Mouse (Mus musculus): ENCODE measurements around the gene Pstpip1.

Pstpip1 gene

GRCm38 (mm10) chr9:56104921-56105320 is 15.2 kb downstream of the Pstpip1 start:
- peak; percentile 49 for DNase-seq (ENCODE audit: extremely low read depth, insufficient read length, low spot score)

DNA sequence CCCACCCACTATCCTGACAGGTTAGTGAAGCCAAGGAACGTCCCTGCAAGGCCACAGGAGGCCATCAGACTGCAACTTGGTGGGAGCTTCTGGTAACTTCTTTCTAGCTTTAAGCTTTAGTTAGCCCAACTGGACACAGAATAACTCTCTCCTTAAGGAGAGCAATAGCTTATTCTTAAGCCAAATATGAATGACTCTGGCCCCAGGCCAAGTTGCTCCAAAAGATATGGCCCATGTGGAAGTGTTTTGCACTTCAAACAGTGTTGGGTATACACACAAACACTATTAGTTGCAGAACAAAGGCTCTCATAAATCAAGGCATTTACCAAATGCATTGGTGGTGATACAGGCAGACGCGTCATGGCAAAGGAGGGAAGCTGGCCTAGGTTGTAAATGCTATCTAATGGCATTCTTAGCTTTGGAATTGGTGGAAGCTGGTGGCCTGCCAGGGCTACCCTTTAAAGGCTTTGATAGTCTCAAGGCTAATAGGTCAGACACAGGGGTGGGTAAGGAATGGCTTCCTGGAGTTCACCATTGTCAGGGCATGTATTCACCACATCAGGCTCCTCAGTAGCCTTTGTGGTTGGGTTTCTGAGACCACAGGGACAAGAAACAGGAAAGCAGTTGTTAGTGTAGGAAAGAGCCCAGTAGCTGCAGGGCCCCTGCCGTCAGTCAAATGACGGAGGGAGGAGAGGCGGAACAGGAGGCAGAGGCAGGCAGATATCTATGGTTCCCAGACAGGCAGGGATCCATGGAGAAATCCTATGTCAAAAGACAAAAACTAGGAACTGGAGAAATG is 16.7 kb downstream of the Pstpip1 start:
- peak; percentile 47 for DNase-seq (ENCODE audit: extremely low read depth, insufficient read length, low spot score)

- peak; percentile 77 for DNase-seq (ENCODE audit: extremely low read depth, insufficient read length, low spot score)
These were observed 17.8 kb downstream of the Pstpip1 start for GRCm38 (mm10) chr9:56107527-56107926.

DNA sequence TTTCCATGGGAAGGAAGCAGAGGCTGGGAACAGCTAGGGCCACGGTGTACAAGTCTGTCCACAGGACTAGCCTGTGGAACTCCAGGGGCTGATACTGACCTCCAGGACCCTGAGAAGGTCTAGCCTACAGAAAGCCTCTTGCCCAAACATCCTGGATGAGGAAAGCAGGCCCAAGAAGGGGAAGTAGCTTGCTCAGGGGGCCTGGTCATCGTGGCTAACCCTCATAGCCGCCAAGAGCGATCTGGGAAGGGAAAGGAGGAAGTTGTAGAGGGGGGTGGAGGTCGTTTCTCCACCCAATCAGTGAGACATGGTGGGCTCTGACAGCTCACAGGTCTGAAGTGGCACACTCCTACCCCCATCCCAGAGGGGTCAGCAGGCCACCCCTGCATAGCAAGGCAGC is 18.4 kb downstream of the Pstpip1 start:
- no peak for DNase-seq (ENCODE audit: extremely low read depth, insufficient read length, low spot score)

- DNase-seq (ENCODE audit: extremely low read depth, insufficient read length, low spot score) = no peak
These were observed 28.3 kb downstream of the Pstpip1 start for GRCm38 (mm10) chr9:56118091-56118490.

- DNase-seq (ENCODE audit: extremely low read depth, insufficient read length, low spot score) = peak; percentile 54
These were observed 28.8 kb downstream of the Pstpip1 start for GRCm38 (mm10) chr9:56118582-56118981.

DNA sequence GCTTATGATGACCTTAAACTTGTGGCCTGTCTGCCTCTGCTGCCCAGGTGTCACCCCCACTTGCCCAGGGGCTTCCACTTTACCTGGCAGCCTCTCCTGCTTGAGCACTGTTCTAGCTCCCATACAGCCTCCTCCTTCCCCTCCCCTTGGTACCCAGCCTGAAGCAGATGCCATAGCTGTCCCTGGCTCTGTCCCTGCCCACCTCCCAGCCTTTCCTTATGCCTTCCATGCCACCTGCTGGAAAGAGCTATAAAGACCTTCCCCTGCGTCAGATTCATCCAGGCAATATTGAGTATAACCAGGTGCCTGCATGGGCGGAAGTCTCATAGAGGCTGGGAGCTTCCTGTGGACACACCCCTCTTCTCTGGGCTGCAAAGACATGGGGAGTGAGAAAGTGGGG is 29.9 kb downstream of the Pstpip1 start:
- no peak for DNase-seq (ENCODE audit: extremely low read depth, insufficient read length, low spot score)

- no peak for DNase-seq (ENCODE audit: extremely low read depth, insufficient read length, low spot score)
These were observed 31.3 kb downstream of the Pstpip1 start for GRCm38 (mm10) chr9:56121097-56121496.

DNA sequence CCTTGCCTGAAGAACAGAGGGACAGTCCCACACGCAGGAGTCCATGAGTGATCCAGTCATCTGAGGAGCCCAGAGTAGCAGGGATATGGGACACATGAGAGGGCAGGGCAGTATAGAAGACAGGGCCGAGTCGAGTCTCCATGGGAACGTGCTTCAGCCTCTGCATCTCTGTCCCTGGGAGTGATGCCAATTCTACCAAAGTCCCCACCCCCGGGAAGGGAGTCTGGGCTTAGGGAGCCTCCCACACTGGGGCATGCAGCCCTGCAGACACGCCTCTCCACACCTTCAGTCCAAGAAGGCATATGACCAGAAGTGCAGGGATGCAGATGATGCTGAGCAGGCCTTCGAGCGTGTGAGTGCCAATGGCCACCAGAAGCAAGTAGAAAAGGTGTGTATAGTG is 33.2 kb downstream of the Pstpip1 start:
- no peak for DNase-seq (ENCODE audit: extremely low read depth, insufficient read length, low spot score)

DNA sequence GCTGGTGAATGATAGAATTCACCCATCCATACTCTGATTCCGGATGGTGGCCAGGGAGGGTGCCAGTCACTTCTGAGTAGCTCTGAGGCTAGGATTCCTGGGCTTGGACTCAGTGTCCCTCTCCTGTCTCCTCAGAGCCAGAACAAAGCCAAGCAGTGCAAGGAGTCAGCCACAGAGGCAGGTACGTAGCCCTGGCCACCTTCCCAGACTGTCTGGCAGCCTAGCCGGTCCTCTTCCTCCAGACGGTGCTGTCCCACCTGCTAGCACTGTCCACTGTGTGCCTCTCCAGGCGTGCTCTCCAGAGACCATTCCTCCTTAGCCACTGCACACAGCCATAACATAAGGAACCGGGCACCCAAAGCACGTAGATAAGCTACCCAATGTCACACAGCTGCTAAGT is 33.9 kb downstream of the Pstpip1 start:
- DNase-seq (ENCODE audit: extremely low read depth, insufficient read length, low spot score) = no peak

DNA sequence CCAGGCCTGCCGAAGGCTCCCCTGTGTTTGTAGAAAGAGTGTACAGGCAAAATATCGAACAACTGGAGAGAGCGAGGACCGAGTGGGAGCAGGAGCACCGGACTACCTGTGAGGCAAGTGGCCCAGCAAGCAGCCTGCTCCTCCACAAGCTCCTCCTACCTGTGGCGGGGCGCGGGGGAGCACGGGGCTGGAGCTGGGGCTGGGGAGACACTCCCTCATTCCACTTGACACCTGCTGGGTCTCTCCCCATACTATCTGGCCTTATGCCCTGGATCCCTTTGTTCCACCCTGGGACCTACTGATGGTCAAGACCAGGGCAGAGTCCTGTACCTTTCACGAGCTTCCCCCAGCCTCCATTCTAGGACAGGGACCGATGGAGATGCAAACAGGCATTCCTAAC is 34.8 kb downstream of the Pstpip1 start:
- DNase-seq (ENCODE audit: extremely low read depth, insufficient read length, low spot score) = no peak

DNA sequence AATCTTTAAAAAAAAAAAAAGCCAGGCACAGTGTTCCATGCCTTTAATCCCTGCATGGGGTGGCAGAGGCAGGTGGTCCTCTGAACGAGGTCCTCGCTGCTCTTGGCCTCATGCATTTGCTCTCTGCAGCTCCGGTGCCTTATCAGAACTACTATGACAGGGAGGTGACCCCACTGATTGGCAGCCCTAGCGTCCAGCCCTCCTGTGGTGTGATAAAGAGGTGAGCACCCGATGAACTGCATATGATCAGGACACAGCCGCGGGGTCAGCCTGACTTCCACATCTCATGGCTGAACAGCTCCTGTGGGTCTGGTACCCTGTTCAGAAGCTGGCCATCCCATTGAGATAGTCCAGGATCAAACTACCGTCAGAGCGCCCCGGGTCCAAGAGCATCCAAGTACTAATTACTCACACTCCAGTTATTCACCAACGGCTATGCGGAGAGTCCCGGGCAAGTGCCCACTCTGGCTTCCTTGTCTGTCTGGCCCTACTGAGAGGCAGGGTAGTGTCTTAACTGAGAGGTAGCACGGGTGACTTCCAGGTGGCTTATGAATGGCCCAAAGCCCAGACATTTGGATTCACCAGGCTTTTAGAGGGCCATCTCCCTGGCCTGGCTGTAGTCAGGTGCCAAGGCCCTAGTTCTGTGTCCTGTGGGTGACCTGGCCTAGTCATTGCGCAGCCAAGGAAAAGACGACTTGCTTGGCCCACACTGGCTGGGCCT is 36.9 kb downstream of the Pstpip1 start:
- no peak for DNase-seq (ENCODE audit: extremely low read depth, insufficient read length, low spot score)

GRCm38 (mm10) chr9:56128331-56128730 is 38.6 kb downstream of the Pstpip1 start:
- DNase-seq (ENCODE audit: extremely low read depth, insufficient read length, low spot score) = no peak

- no peak for DNase-seq (ENCODE audit: extremely low read depth, insufficient read length, low spot score)
These were observed 40.2 kb downstream of the Pstpip1 start for GRCm38 (mm10) chr9:56129951-56130350.

DNA sequence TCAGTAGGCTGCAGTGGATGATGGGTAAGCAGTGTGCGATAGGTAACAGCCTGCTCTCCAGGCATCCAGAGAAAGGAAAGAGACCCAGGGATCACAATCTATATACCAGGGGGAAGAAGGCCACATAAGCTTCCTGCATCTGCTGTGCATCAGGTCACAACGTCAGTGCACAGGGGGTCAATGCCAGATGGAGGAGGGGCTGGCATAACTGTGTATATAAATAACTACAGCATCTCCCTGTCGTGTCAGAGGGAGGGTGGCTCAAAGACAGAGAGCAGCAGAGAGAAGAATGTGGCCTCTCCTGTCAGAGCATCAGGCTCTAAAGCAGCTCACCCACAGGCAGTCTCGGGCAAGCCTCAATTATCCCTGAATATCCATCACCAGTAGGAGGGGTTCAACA is 40.8 kb downstream of the Pstpip1 start:
- no peak for DNase-seq (ENCODE audit: extremely low read depth, insufficient read length, low spot score)

DNA sequence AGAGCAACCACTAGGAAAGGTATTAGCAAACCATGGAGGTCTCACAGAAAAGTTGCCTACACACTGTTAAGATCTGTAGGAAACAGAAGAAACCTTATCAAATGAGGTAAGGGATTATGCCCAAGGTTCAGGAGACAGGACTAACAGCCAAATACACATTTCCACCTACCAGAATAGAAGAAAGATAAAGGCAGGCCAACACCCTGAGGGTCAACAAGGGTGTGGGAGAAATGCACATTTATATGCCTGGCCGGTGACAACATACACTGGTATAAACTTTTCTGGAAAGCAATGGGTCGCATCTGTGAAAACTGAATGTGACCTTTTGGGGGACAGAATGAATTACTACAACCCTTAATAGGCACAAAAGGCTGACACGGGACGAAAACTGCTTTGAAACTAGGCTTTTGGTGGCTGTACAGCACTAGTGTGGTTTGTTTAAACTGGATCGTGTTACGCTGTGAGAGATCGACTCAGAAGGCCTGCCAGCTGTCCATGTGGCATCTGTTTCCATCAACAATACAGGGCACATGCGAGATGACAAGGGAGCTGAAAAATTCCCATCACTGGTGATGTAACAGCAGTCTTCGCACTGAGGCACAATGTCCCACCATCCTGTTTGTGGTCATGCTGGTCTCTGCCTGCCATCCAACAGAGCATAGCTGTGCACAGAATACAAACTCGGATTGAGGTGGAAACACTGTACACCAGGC is 42.2 kb downstream of the Pstpip1 start:
- no peak for DNase-seq (ENCODE audit: extremely low read depth, insufficient read length, low spot score)

- no peak for DNase-seq (ENCODE audit: extremely low read depth, insufficient read length, low spot score)
These were observed 44.2 kb downstream of the Pstpip1 start for GRCm38 (mm10) chr9:56133970-56134369.

- no peak for DNase-seq (ENCODE audit: extremely low read depth, insufficient read length, low spot score)
These were observed 44.9 kb downstream of the Pstpip1 start for GRCm38 (mm10) chr9:56134614-56135013.

GRCm38 (mm10) chr9:56135590-56136197 is 45.9 kb downstream of the Pstpip1 start:
- no peak for DNase-seq (ENCODE audit: extremely low read depth, insufficient read length, low spot score)

DNA sequence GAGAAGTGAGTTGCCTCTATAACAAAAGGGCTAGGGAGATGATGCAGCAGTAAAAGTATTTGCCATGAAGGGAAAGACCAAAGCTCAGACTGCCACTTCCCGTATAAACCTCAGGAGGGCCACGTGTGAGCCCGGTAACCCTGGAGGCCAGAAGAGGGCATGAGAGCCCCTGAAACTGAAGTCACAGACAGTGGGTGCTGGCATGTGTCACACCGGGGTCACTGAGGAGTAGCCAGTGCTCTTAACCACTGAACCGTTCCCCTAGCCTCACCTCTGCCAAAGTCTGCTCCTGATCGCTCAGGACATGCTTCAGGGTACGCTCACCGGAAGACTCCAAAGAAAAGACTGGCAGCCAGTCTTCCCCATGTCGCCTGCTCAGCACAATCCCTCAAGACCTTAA is 52.0 kb downstream of the Pstpip1 start:
- no peak for DNase-seq (ENCODE audit: extremely low read depth, insufficient read length, low spot score)

- no peak for DNase-seq (ENCODE audit: extremely low read depth, insufficient read length, low spot score)
These were observed 54.7 kb downstream of the Pstpip1 start for GRCm38 (mm10) chr9:56144366-56145003.
